Mouse (Mus musculus): Measurements from ENCODE around the gene Cfap52. TPM values are rescaled to one million over a fixed set of nuclear protein-coding genes. Genes with fewer than 3 reads are reported as not detected.

The Cfap52 gene
- polyA plus RNA-seq (2017; shearing (Covaris generic)) = 0.20 TPM

DNA sequence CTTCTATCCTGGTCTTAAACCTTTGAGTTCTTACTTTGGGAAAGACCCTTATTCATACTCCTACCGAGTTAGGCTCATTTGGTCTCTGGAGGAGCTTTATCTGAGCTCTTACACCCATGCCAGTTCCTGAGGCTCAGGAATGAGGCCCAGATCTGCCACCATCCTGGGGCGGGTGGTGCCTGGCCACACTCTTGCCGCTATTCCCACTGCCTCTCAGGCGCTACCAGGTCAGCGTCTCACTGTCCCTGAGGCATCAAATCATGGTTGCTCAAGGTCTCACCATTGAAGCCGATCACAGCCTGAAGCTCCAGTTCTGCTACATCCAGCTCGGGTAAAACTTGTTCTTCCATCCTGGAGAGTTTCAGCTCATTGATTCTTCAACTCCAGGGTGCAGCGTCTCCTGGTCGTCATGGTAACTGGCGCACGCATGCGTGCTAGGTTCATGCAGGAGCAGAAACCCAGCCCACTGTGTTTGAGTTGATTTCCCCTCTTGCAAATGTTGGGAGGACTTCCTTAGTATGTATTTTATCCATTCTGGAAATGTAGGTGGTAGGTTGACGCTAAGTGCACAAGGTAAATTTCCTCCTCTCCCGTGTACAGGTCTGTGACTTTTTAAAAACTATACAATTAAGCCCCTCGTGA lies at the start of gene Cfap52:
Cfap52 (minus strand) TSS at position 410 of the 642 bp plus-strand sequence.

GRCm38 (mm10) chr11:67965905-67966878 lies 741 bp upstream of the Cfap52 start, which contains the start of gene Stx8:
Stx8 (plus strand) TSS chr11:67966193.

GRCm38 (mm10) chr11:67921827-67922754 lies 43.4 kb downstream of the Cfap52 start, which contains the start of gene Usp43:
Usp43 (minus strand) TSS chr11:67922153.

Other genes with a start within 250 kb of the Cfap52 start
- gene Glp2r, start 194.5 kb downstream of the Cfap52 start, polyA plus RNA-seq (2017; shearing (Covaris generic)) = not detected
- not detected for gene Gsg1l2, start 191.0 kb downstream of the Cfap52 start, polyA plus RNA-seq (2017; shearing (Covaris generic))
- gene Dhrs7c, start 167.5 kb downstream of the Cfap52 start, polyA plus RNA-seq (2017; shearing (Covaris generic)) = not detected
- gene Usp43, start 43.5 kb downstream of the Cfap52 start, polyA plus RNA-seq (2017; shearing (Covaris generic)) = not detected
- gene Stx8, start 542 bp upstream of the Cfap52 start, polyA plus RNA-seq (2017; shearing (Covaris generic)) = 75.5 TPM

Data from CD4-positive, CD25-positive, alpha-beta regulatory T cell (primary cell).